Mouse (Mus musculus): ENCODE results near the gene Tjap1. TPM values are rescaled to one million over a fixed set of nuclear protein-coding genes. Genes with fewer than 3 reads are reported as not detected.

Tjap1 gene
- 10 to 100 TPM; 25.5 to 28.7 TPM for polyA plus RNA-seq (2017; shearing (Covaris generic))

DNA sequence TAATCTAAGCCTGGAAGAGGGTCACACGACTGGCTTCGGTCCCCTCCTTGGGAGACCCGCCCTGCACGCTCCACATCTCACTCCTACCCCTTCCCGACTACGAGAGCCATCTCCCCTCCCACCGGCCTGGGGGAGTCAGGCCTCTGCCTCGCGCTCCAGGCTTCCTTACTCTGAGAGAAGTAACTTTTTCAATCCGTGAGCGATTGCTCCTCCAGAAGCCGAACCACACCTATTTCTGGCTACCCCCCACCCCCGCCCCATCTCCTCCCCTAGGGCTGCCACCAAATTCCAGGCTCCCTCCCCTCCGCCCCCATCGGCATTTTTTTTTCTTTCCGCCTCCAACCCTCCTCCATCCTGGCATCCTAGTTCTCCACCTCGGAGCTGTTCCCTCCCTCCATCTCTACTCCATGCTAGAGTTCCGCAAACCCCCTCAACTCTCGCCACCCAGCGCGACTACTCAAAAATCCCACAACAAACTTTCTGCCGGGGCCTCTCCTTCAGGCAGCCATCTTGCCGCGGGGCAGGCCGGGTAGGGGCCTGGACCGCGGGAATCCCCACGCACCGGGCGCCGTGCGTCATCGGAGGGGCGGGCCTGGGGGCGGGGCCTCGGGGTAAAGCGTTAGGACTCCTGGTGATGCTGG lies at the start of gene Tjap1:
Tjap1 (minus strand) TSS at position 544 of the 641 bp plus-strand sequence.

DNA sequence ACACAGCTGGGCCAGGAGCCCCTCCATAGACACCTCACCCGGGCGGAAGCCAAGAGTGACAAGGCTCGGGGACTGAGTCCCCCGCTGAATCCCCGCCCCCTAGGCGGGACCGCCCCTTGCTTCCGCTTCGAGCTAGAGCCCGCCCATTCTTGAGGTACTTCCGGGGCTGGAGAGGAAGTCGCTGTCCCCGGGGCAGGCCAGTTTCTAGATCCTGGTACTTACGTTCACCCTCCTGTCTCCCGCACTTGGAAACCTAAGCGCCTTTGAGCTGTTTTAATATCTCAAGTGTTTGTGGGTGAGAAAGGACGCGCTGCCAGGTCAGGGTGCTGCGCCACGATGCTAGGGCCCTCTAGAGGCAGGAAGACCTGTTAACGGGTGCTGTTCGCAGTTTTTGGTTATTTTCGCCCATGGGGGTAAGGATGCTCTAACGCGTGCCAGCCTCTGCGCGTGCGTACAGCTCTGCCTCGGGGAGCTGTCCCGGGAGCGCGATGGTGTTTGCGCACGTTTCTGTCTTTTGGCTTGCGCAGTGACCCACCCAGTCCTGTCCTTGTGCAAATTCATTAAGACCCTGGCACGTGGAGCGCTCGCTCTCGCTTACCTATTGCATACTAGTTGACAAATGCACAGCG lies 45.2 kb upstream of the Tjap1 start, which contains the start of gene Abcc10:
Abcc10 (minus strand) TSS at position 447 of the 629 bp plus-strand sequence.

DNA sequence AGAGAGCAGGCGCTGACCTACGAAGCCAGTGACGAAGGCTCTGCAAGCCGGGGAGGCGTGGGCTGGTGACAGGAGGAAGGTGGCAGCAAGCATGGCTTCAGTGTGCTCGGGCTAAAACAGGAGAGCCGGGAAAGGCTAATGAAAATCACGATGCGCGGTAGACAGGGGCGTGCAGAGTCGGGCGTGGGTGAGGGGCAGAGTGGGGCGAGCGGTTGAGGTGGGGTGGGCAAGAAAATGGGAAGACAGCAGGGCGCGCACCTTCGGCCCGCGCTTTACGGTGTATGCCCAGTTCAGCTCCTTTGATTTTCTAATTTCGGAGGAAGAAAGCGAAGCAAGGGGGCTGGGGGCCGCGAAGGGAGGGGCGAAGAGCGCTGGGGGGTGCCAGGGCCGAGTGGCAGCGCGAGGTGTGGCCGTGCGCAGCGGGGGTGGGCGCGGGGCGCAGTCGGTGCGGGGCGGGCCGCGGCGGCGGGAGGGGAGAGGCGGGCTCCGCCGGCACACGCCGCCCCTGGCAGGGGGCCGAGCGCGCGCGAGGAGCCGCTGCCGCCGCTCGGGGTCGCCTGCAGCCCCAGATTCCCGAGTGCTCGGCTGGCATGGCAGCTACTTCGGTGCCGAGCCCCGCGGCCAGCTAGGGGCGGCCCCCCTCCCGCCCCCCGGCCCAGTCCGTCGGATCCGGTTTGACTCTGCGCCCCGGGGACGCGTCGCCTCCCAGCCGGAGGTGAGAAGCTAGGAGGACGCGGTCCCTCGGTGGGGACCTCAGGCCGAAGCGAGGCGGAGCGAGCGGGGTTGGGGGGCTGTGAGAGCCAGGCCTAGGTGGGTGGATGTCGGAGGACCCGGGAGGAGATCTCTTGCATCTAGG lies 14.8 kb upstream of the Tjap1 start, which contains the start of gene Dlk2:
Dlk2 (plus strand) TSS at position 58 of the 856 bp plus-strand sequence.

DNA sequence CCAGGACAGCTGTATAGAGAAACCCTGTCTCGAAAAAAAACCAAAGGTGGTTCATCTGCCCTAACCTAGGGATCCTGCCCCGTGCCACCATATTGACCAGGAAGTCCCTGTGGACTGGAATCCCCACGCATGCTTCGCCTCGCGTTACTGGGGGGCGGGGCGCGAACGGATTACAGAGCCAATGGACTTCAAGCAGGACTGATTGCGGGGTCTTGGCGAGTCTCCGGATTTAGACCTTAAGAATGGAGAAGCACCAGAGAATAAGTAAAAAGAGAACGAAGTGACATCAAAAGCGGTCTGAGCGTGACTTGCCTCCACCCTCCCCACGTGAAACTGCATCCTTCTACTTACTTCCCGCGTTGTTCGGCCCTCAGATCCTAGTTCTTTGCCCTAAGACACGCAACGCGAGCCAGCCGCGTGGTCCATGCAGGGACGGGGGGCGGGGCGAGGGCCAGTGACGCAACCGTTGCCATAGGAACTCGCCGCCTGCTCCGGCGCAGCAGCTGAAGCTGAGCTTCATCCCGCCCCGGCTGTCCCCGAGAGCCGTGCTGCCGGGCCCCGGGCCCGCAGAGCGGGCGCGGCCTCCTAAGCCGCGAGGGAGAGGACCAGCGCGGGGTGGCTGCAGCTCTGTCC lies 29.3 kb downstream of the Tjap1 start, which contains the start of gene Lrrc73:
Lrrc73 (plus strand) TSS at position 80 of the 633 bp plus-strand sequence.

DNA sequence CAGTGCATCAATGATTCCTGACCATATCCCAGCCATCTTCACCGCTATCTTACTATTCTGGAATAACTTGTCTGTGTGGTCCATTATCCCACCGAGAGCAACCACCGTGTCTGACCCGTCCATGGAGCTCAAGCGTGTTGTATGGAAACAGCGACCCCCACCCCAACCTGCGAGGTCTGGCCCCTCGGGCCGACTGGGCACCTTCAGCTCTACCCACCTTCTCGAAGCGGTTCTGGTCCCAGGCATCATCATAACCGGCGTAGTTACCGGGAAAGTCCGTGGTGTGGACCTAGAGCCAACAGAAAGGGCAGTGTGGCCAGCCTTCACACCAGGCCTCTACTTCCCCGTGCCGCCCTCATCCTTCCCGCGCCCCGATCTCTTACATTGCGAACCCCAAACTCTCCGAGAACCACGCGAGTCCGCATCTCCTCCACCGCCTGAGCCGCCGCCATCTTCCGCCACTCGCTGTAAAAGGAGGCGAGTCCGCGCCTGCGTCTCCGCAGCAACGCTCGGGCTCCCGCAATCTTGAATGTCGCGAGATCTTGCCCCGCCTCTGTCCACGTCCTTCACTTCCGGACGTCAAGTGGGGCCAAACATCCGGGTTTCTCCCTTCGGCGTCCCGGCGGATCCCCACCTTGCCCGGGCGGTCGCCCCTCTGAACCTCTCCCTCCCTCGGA lies 35.2 kb downstream of the Tjap1 start, which contains the start of the genes Polr1c and Yipf3:
Polr1c (minus strand) TSS at position 543 of the 677 bp plus-strand sequence.
Yipf3 (plus strand) TSS at position 569 of the 677 bp plus-strand sequence.

Other genes with a start within 250 kb of the Tjap1 start
- 10 to 100 TPM; 83.5 to 86.5 TPM for gene Mrps18a, start 172.0 kb downstream of the Tjap1 start, polyA plus RNA-seq (2017; shearing (Covaris generic))
- gene Rsph9, start 138.8 kb downstream of the Tjap1 start, polyA plus RNA-seq (2017; shearing (Covaris generic)), result 1 to 10 TPM in 1 of 2 experiments, under 1 TPM in 1; 0.71 to 2.6 TPM
- gene Mad2l1bp, start 129.5 kb downstream of the Tjap1 start, polyA plus RNA-seq (2017; shearing (Covaris generic)), result 10 to 100 TPM; 45.6 to 51.9 TPM
- 10 to 100 TPM; 77.7 to 89.2 TPM for gene Gtpbp2, start 122.0 kb downstream of the Tjap1 start, polyA plus RNA-seq (2017; shearing (Covaris generic))
- gene Polh, start 80.4 kb downstream of the Tjap1 start, polyA plus RNA-seq (2017; shearing (Covaris generic)), result 1 to 10 TPM; 5.8 to 8.4 TPM
- gene Xpo5, start 80.2 kb downstream of the Tjap1 start, polyA plus RNA-seq (2017; shearing (Covaris generic)), result 10 to 100 TPM; 31.6 to 39.5 TPM
- gene Polr1c, start 35.0 kb downstream of the Tjap1 start, polyA plus RNA-seq (2017; shearing (Covaris generic)), result 10 to 100 TPM; 53.2 to 61.9 TPM
- 100 to 1,000 TPM; 176 to 184 TPM for gene Yipf3, start 34.9 kb downstream of the Tjap1 start, polyA plus RNA-seq (2017; shearing (Covaris generic))
- gene Lrrc73, start 29.5 kb downstream of the Tjap1 start, polyA plus RNA-seq (2017; shearing (Covaris generic)), result under 1 TPM; 0.31 to 0.43 TPM
- gene Dlk2, start 14.4 kb upstream of the Tjap1 start, polyA plus RNA-seq (2017; shearing (Covaris generic)), result not detected
- 1 to 10 TPM; 6.8 to 7.1 TPM for gene Abcc10, start 45.3 kb upstream of the Tjap1 start, polyA plus RNA-seq (2017; shearing (Covaris generic))
- 1 to 10 TPM; 5.6 to 8.7 TPM for gene Zfp318, start 100.7 kb upstream of the Tjap1 start, polyA plus RNA-seq (2017; shearing (Covaris generic))
- under 1 TPM in 1 of 2 experiments, not detected in 1; 0.33 TPM for gene Crip3, start 145.9 kb upstream of the Tjap1 start, polyA plus RNA-seq (2017; shearing (Covaris generic))
- gene Slc22a7, start 155.4 kb upstream of the Tjap1 start, polyA plus RNA-seq (2017; shearing (Covaris generic)), result under 1 TPM in 1 of 2 experiments, not detected in 1; 0.11 TPM
- 1 to 10 TPM; 1.1 to 1.6 TPM for gene Ttbk1, start 204.6 kb upstream of the Tjap1 start, polyA plus RNA-seq (2017; shearing (Covaris generic))
- gene Dnph1, start 213.7 kb upstream of the Tjap1 start, polyA plus RNA-seq (2017; shearing (Covaris generic)), result 1 to 10 TPM in 1 of 2 experiments, under 1 TPM in 1; 0.55 to 4.5 TPM

All from inflammation-experienced regulatory T-cells (primary cell).